Mouse (Mus musculus) lung, embryonic 14.5 days (tissue): Measurements from ENCODE around the gene Cbln1. TPM values are rescaled to one million over a fixed set of nuclear protein-coding genes. Genes with fewer than 3 reads are reported as not detected.

Experiments
- ATAC-seq: fragments of 200-750 bp; cut with Nextera tagmentation; 2 replicates; pipeline ENCODE4 v1.8.0; 2017; ENCODE audit warnings: mild to moderate bottlenecking, moderate TSS enrichment, moderate library complexity; ENCODE audit not compliant: insufficient read depth
- DNase-seq: peaks from one replicate; pipeline ENCODE4 v3.0.0-alpha.2; 2015
- H3K27ac ChIP-seq: fragments of 300-500 bp; sonication (generic); 2 replicates; pipeline ENCODE4 v1.5.1; 2014; ENCODE audit warnings: low read depth, mild to moderate bottlenecking, moderate library complexity
- H3K27me3 ChIP-seq: fragments of 300-500 bp; sonication (generic); 2 replicates; pipeline ENCODE4 v1.6.1; 2014; ENCODE audit warnings: low read length, control low read depth; ENCODE audit not compliant: insufficient read depth
- H3K36me3 ChIP-seq: fragments of 300-500 bp; sonication (generic); 2 replicates; pipeline ENCODE4 v1.6.1; 2014; ENCODE audit warnings: control low read depth; ENCODE audit not compliant: insufficient read depth
- H3K4me1 ChIP-seq: fragments of 300-500 bp; sonication (generic); 2 replicates; pipeline ENCODE4 v1.6.1; 2014; ENCODE audit warnings: antibody characterized with exemption, control low read depth; ENCODE audit not compliant: insufficient read depth
- H3K4me2 ChIP-seq: fragments of 300-500 bp; sonication (generic); 2 replicates; pipeline ENCODE4 v1.6.1; 2014; ENCODE audit warnings: mild to moderate bottlenecking
- H3K4me3 ChIP-seq: fragments of 300-500 bp; sonication (generic); 2 replicates; pipeline ENCODE4 v1.5.1; 2014; ENCODE audit warnings: low read depth, low read length
- H3K9ac ChIP-seq: fragments of 300-500 bp; sonication (generic); 2 replicates; pipeline ENCODE4 v1.6.1; 2014
- H3K9me3 ChIP-seq: fragments of 300-500 bp; sonication (generic); 2 replicates; pipeline ENCODE4 v1.6.1; 2016; ENCODE audit warnings: low read depth, low read length, control low read depth
- CTCF ChIP-seq: IDR thresholded peaks from 2 replicates; pipeline ENCODE4 v1.5.1; 2016; ENCODE audit warnings: antibody characterized with exemption, low read depth
- WGBS: fragments of 180-500 bp; shearing (Covaris S2); extraction: QIAGEN DNeasy Blood & Tissue Kit; methylation state at CpG from one replicate; pipeline ENCODE4 v1.1.7; 2014; 5-methylcytosine and 5-hydroxymethylcytosine counted together
- polyA plus RNA-seq: library from polyadenylated mRNA; unstranded; fragments of >200 nt; fragmentation: Nextera tagmentation; extraction: Ambion mirVana; gene quantifications from 2 replicates; pipeline ENCODE4 v1.2.1, GENCODE M21; 2014

The Cbln1 gene
- polyA plus RNA-seq, 1 experiment from 2014 or later: not detected

- Histone ChIP-seq H3K36me3 (no peaks in the 10 kb centered on the region), H3K4me1 (no peaks in the 10 kb centered on the region), H3K4me3 (peak overlapping the region; percentile 22), H3K27ac (no peak overlapping the region), H3K27me3 (peaks cover 92% of the 10 kb centered on the region), H3K9ac (no peak overlapping the region), H3K4me2 (peak overlapping the region; percentile 37), H3K9me3 (no peaks in the 10 kb centered on the region)
- no peak for TF ChIP-seq CTCF
- WGBS: under 1% methylated on average over 59 of the region's 59 CpGs
- DNase-seq: peak; percentile 22
- no peak for ATAC-seq
Observed at GRCm38 (mm10) chr8:87469931-87470833, 2.2 kb downstream of the Cbln1 start.

GRCm38 (mm10) chr8:87468958-87469815, 3.2 kb downstream of the Cbln1 start:
- no peak for ATAC-seq
- peak overlapping the region; percentile 37 for H3K4me2 ChIP-seq

GRCm38 (mm10) chr8:87468416-87468957, 3.9 kb downstream of the Cbln1 start:
- under 1% methylated on average over 23 of the region's 23 CpGs for WGBS
- ATAC-seq (no peak), DNase-seq (peak; percentile 12)
- TF ChIP-seq CTCF: no peak
- no peaks in the 10 kb centered on the region for H3K9me3 ChIP-seq
- H3K4me2 ChIP-seq: peak overlapping the region; percentile 37
- H3K36me3 ChIP-seq: no peaks in the 10 kb centered on the region
- no peak overlapping the region for H3K27ac ChIP-seq
- H3K4me1 ChIP-seq: no peaks in the 10 kb centered on the region
- H3K9ac ChIP-seq: no peak overlapping the region
- H3K4me3 ChIP-seq: peak overlapping the region; percentile 6; the same call in 1 of the 2 replicates
- peaks cover 77% of the 10 kb centered on the region for H3K27me3 ChIP-seq

More at GRCm38 (mm10) chr8:87468958-87469815, 3.2 kb downstream of the Cbln1 start:
- 2% methylated on average over 45 of the region's 45 CpGs for WGBS
- no peak overlapping the region for H3K27ac ChIP-seq
- no peak for TF ChIP-seq CTCF
- peak overlapping the region; percentile 6; the same call in 1 of the 2 replicates for H3K4me3 ChIP-seq
- no peak overlapping the region for H3K9ac ChIP-seq
- H3K9me3 ChIP-seq: no peaks in the 10 kb centered on the region
- no peaks in the 10 kb centered on the region for H3K4me1 ChIP-seq
- no peaks in the 10 kb centered on the region for H3K36me3 ChIP-seq
- DNase-seq: peak; percentile 5
- H3K27me3 ChIP-seq: peaks cover 84% of the 10 kb centered on the region

GRCm38 (mm10) chr8:87467906-87468305, 4.5 kb downstream of the Cbln1 start:
- H3K36me3 ChIP-seq: no peaks in the 10 kb centered on the region
- DNase-seq (no peak), ATAC-seq (no peak)
- H3K9me3 ChIP-seq: no peaks in the 10 kb centered on the region
- H3K27me3 ChIP-seq: peaks cover 71% of the 10 kb centered on the region
- no peak for TF ChIP-seq CTCF
- H3K27ac ChIP-seq: no peak overlapping the region
- no peaks in the 10 kb centered on the region for H3K4me1 ChIP-seq
- H3K9ac ChIP-seq: no peak overlapping the region
- H3K4me3 ChIP-seq: no peak overlapping the region
- H3K4me2 ChIP-seq: no peak overlapping the region
- WGBS: 11% methylated on average over 3 of the region's 3 CpGs

GRCm38 (mm10) chr8:87466936-87467602, 5.3 kb downstream of the Cbln1 start:
- no peak for ATAC-seq
- H3K36me3 ChIP-seq: no peaks in the 10 kb centered on the region
- H3K4me3 ChIP-seq: no peak overlapping the region
- no peak overlapping the region for H3K9ac ChIP-seq
- no peak overlapping the region for H3K27ac ChIP-seq
- peaks cover 64% of the 10 kb centered on the region for H3K27me3 ChIP-seq
- no peaks in the 10 kb centered on the region for H3K9me3 ChIP-seq
- no peak overlapping the region for H3K4me2 ChIP-seq
- DNase-seq: no peak
- no peak for TF ChIP-seq CTCF
- WGBS: 59% methylated on average over 1 of the region's 1 CpGs
- no peaks in the 10 kb centered on the region for H3K4me1 ChIP-seq

- H3K9me3 ChIP-seq: no peaks in the 10 kb centered on the region
- no peaks in the 10 kb centered on the region for H3K36me3 ChIP-seq
- H3K4me1 ChIP-seq: no peaks in the 10 kb centered on the region
- DNase-seq (no peak), ATAC-seq (no peak)
- 50% methylated on average over 6 of the region's 6 CpGs for WGBS
- H3K27ac ChIP-seq: no peak overlapping the region
- no peak overlapping the region for H3K9ac ChIP-seq
- no peak overlapping the region for H3K4me2 ChIP-seq
- peaks cover 57% of the 10 kb centered on the region for H3K27me3 ChIP-seq
- TF ChIP-seq CTCF: no peak
- no peak overlapping the region for H3K4me3 ChIP-seq
Observed at GRCm38 (mm10) chr8:87466335-87466734, 6.1 kb downstream of the Cbln1 start.
